Mouse (Mus musculus): ENCODE measurements at regions not wholly inside any gene's neighbourhood (a gene's known extent, or its start where the extent isn't known, plus 50 kb on each side); places are given as distances from the start of the nearest gene placed in this dataset.

DNA sequence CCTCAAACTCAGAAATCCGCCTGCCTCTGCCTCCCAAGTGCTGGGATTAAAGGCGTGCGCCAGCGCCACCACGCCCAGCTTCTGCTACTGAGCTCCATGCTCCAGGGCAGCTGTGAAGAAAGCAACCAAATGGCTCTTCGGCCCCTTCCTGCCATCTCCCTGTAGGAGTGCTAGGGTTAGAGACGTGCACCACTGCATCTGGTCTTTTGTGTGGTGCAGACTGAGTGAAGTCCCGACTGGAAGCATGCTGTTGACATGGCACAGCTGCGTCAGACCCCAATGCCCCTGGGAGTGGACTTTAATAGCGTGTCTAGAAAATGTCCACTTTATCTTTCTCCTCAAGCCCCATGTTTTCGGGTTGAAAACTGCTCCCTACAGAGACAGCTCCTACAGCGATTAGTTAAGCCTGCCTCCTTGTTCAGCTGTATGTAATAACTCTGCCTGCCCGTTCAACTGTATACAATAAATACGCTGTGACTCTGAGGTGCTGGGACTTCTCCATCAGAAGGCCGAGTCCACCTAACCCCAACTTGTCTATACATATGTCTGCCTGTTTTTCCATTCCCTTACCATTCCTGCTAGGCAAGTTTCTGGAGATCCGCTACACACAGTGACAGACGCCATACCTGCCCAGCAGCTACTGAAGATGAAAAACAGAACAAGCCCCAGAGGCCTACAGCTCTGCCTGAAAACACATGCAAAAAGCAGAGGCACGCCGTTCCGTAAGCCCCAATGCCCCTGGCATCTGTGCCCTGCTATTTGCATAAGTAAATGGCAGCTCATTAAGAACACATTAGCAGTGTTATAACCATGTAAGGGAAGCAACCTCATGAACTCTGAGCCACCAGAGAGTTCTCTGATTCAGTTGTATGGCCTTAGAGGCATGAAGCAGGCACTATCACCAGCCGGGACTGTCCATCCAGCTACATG is 105.2 kb downstream of the Ier5 start:
- no peak for DNase-seq

DNA sequence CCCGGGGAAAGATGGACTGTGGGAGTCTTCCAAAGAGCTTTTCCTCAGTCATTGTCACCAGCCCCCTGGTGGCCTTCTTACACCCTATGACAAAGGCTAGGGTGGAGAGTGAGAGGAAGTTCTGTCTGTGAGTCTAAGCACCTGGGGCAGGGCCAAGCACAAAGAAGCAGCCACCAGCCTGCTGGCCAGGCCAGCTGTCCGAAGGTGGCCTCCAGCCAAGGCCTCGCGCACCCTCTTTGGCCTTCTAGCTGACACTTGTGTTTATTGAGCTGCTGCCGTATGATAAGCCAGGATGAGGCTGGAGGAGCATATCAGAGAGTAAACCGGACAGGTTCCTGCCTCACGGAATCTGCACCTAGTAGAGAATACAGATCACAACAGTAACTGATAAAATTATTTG is 99.0 kb upstream of the Cacna1e start:
- no peak for DNase-seq

DNA sequence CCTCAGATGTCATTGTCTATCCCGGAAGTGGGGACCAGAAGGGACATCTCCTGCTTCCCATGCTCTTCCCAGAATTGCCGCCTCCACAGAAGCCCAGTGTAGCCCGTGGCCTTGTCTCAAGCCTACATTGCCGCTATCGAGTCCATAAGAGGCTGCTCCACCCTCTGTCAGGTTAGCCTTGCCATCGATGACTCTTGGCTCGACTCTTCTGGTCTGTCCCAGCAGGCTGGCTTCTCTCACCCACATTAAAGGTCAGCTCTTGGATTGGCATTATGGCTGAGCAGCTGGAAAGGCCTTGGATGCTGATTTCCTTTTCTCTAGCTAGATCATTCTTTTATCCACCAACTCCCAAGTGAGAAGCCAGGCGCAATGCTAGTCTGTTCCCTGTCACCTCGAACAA is 98.5 kb upstream of the Cacna1e start:
- no peak for DNase-seq

DNA sequence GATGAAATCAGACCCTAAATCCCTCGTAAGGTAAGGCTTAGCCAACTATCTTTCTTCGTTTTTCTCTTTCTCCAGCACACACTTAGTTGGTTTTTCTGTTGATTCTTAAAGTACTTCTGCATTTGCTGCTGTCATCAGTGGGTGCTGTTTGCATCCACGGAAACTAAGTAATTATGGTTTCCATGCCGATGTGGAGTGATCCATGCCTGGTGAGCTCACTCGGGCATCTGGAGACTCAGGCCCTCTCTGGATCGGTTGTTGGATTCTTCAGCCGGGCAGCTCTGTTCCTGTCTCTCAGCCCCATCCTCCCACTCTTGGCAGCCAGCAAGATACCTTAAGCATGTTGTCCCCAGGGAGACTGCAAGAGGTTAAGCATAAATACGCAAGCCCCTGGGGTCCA is 97.4 kb upstream of the Cacna1e start:
- DNase-seq: no peak

DNA sequence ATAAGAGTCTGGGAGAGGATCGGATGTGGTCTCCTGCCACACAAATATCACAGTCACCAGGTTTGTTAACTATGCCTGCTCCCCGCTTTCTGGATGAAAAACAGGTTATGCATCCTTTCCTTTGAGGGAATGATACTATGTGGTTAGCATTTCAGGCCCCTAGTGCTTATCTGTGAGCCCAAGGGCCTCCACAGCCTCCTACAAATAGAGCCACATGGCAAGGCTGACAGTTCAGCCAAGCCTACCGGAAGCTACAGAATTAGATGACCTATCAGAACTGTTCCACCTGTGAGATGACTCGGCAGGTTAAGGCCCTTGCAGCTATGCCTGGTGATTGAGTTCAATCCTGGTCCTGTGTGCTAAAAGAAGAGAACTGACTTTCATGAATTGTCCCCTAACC is 91.4 kb upstream of the Cacna1e start:
- DNase-seq: no peak

DNA sequence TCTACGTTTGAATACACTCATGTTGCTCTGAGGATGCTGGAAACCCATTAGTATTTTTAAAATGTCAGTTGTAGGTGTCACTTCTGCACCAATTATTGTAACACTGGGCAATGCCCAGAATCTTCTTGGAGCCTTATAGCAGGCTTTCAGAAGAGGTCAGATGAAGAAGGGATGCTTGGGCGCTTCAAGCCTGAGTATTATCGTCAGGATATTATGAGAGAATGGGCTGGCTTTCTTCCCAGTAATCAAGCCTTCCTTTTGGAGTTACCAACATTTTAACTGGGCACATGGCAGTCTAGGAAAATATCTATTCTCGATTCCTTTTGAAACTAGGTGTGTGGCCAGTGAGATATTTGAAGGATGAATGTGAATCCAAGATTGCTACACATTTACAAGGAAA is 77.0 kb upstream of the Cacna1e start:
- no peak for DNase-seq

DNA sequence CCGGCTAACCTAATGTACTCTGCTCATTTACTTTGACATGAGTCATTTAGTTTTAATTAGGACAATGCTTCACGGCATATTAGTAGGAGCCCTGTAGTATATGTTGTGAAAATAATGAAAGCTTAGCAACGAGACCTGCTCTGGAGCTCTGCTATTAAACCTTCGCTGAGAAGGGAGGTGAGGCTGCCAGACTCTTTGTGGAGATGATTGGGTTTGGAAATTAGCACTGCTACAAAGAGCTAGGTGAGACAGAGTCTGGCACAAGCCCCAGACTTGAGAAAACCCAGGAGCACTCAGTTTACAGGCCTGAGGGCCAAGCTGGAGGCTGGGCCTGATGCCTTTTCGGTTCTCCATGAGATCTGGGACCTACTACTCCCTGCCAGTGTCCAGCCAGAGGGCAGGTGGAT is 72.3 kb upstream of the Cacna1e start:
- DNase-seq: no peak

DNA sequence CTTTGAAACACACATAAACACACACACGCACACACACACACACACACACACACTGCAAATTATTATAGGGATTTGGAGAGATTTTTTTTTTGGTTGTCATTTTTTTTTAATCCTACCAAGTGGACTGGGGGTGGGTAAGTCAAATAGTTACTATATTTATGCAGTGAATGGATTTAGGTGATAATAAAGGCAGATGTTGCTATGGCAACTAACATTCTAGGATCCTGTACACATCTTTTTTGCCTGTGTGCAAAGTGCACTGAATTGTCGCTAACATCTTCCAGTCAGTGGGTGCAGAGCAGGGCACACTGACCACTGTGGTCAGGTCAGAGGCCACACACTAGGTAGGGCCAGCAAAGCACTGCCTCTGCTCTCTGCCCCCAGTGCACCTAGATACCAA is 68.4 kb upstream of the Cacna1e start:
- DNase-seq: no peak

Data from kidney, adult 11 months (tissue).